Mouse (Mus musculus) liver (tissue): ENCODE data around the gene Spata45.
"Not testable (repeated sequence)": the region's sequence is repeated elsewhere in the genome, so short reads cannot be mapped to it uniquely, and the experiment has no call there.

Experiments used
- DNase-seq: peaks from one replicate; pipeline ENCODE4 v3.0.0-alpha.2; 2020; ENCODE audit warnings: mixed read lengths

Spata45 gene

DNA sequence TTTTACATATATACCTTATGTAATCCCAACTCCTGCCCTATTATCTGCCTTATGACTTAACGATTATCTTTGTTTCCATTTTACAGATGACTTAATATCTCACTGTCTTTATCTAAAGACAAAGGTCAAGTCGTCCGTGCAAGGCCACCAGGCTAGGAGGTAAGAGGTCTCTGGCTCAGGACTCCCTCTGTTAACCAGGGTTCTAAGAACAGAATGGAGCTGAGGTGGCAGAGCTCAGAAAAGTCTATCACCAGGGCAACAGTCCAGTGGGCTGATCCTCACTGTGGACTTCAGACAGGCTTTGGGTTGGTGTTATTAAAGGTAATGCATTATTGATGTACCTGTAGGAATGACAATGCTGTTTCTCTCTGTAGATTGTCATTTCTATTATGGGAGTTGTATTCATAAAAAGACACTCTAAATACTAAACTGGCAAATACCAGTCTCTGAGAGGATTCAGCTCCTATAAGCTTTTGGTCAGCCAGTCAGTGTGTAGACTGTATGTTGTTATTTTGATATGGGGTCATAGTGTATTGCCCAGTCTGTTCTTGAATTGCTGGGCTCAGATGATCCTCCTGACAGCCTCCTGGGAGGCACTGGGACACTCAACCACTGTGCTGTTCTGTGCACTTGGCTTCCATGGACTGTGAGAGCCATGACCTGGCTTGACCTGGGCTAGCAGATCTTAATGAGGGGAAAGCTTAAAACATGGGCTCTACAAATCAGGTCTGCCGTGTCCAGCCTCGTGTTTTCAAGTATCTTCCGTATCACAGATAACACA is at the start of gene Spata45:
Spata45 (plus strand) TSS at position 86 of the 781 bp plus-strand sequence.
- DNase-seq, result no peak

DNA sequence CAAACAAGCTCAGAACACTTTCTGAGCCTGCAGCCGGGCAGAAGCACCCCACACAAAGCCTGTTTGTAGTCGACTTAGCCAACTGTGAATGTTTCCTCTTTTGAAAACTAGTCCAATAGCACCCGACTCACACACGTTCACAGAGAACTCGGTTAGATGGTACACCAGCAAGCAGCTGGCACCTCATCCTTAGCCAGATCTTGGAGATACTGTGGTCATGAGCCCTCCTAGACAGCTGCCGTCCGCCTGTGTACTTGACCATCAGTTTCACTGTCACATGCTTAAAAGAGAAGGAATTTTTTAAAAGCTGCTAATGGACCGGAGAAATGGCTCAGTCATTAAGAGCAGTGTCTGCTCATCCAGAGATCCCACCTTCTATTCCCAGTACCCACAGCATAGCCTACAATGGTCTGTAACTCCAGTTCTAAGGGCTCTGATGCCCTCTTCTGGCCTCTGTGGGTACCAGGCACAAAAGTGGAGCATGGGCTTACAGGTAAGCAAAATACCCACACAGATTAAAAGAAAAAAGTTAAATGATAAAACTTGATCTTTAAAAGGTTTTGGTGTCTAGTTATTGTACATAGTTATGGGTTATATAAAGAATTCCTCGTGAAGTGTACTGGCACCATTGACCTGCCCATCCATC is 46.9 kb upstream of the Spata45 start:
- no peak for DNase-seq

DNA sequence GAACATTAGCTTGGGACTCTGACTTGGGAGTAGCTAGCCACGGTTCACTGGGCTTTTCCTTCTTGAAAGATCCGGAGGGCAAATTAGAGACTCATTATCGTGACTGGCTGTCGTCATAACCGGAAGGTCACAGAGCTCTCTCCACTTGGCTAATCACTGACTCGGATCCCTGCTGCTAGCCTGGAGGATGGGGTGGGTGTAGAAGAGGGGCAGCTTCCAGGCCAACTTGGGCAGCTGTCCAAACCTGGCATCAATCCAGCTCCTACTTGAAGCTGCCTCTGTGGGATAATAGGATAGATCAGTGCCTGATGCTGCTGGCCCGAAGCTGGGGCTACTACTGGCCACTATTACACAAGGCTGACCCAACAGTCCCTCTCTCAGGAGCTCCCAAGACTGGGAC is 40.9 kb upstream of the Spata45 start:
- DNase-seq, result no peak

DNA sequence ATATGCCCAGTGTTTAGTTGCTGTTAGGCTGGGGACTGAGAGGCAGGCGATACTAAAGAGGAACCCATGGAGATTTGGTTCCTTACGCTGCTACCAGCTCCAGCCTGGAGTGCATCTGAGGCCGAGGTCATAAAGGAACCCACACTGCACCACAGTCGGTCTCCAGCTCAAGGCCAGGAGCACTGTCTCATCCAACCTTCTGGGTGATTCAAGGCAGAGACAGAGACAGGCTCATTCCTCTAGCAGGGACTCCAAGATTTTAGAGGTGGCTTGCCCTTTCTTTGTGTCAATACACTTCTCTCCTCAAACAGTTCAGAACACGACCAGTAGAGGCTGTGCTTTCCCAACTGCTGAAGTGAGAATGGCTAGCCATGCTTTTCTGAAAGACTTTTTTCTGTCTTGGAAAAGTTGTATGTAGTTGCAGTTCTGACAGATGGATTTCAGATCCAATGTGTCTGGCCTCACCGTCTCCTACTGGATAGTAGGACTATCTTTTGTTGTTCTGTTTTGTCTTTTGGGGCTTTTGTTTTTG is 40.0 kb upstream of the Spata45 start:
- DNase-seq, result no peak

DNA sequence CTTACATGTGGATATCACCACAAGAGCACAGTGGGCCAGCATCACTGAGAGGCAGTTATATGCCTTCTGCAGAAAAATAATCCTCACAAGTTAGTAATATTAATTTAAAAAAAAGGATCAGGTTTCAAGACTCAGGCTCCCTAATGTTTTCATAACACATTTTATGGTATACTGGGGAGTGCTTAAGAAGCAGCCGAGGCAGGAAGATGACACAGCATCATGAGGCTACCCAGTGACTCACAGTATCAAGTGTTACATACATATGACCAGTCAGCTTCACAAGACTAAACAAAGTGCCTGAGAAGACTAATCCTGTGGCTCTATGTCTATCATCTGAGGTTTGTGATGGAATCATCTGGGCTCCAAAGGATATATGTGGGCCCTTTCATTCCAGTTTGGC is 38.4 kb upstream of the Spata45 start:
- DNase-seq, result no peak

DNA sequence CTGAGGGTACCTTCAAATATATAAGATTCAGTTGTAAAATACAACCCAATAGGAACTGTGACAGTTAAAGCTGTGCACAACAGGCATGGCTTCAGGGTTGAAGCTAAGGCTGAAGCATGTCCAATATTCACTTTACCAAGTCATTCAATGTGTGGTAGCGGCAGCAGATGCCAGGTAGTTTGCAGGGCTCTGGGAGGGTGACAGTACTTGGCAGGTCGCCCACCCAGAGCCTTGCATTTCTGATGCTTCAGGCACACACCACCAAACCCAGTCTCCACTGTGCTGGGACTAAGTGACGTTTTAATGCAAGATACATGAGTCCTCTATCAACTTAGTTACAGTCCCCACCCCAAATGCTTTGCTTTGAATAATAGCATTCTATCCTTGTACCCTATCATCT is 35.8 kb upstream of the Spata45 start:
- DNase-seq, result no peak

DNA sequence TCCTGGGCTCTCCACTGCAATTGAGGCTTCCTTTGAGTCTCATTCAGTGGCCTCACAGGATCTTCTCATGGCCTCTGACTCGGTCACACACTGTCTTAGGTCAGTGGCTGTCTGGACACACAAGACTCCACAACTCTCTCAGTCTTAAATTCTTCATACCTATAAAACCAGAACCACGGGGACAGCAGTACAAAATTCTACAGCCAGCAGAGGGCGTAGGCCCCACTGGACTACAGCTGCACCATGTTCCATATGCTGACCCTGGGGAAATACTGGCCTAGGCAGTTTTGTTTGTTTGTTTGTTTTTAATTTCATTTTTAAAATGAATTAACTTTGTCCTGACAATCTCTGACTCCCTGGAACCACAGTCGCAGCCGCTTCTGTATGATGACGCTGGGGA is 34.2 kb upstream of the Spata45 start:
- peak; percentile 13 for DNase-seq

DNA sequence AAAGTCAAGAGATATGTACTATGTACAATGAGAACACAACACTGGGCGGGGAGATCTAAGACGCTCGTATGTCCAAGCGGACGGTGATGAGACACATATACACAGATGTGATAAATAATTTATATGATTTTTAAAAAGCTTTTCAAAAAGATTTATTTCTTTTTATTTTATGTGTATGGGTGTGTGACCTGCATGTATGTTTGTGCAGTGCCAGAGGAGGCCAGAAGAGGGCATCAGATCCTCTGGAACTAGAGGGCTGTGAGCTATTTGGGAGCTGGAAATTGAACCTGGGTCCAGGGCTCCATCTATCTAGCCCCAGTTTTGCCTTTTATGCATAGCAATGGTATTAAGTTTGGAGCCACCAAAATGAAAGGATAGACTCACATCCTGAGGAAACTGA is 27.7 kb upstream of the Spata45 start:
- peak; percentile 17 for DNase-seq

DNA sequence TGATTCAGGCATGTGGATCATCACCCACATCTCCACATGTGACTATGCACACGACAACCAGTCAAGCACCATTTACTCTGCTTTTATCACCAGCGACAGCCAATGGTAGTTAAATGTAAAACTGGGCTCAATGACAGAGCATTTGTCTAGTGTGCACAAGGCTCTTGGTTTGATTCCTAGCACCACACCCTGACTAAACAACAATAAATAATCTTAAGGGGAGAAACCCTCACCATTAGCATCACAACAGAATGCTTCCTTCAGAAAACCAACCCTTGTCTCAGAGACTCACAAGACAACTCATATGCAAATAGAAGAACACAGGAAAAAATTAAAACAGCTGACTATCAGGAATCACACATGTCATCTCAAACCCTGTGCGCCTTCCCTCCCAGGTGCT is 22.2 kb upstream of the Spata45 start:
- DNase-seq, result no peak

DNA sequence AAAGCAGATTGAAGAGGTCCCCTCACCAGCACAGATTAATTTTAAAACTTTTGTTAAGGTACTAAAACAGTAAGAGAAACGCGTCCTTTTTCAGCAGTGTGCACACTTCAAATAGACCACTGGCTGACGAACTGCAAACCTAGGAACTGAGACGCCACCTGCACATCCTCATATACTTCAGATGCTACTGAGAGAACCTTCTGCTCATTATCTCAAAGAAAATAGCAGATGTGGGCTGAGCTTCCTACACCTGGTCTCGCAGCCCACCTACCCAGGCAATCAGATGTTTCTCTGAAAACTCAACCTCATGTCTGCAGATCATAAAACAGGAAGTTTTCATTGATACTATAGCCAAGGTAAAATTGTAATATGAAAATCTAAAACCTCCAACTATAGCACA is 16.6 kb upstream of the Spata45 start:
- DNase-seq, result no peak

DNA sequence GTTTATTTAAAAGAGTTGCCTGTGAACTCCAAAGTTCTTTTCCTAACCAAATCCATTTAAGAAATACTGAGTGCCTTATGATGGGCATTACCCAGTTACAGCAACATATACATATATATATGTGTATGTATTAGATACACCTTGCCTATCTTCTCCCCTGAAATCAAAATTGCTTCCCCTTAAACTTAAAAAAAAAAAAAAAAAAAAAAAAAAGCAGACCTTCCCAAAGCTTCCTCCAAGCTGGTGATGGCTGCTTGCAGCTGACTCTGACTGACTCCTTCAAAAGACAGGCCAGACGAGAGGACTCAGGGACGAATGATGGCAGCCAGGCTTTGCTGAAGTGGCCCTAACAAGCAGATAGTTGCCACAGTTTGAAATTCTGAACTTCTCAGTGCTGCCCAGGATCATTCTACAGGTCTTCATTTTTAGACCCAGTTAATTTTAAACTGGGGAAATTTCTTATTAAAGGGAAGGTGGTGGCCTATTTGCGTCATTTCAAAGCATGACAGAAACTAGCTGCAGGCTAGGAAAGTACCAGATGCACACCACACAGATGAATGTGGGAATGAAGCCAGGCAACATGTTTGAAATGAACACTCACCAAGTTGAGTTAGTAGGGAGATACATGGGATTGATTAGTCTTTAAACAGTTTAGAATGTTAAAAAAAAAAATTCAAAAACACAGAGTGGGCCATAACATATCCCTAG is 16.1 kb upstream of the Spata45 start:
- no peak for DNase-seq

DNA sequence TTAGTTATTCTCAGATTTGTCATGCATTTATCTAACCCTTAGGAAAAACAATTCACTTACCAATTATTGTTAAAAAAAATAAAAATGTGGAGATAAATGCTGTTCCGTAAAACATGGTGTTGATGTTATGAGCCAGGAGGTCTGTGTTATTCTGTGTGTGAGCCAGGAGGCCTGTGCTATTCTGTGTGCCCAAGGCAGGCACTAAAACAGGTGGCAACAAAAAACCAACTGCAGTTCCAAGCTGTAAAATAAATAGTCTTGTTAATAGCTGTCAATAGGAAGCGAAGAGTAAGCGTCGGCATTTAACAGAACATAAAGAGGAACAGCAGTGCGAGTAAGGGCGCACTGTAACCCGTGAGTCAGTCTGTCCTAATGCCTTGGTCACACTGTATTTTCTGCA is 15.4 kb upstream of the Spata45 start:
- no peak for DNase-seq

DNA sequence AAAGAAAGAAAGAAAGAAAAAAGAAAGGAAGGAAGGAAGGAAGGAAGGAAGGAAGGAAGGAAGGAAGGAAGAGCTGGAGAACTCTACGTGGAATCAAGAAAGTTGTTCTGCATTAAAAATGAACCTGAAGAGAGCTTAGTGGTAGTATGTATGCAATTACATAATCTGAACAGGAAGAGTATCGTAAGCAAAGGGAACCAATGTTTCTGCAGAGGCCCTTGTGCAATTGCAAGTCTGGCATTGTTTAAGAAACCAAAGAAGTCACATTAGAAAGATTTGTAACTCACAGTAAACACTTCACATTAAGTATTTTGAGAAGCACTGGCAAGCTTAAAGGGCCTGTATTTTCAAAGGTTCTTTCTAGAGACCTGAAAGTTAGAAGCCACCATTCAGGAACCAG is 13.3 kb upstream of the Spata45 start:
- DNase-seq, result no peak

DNA sequence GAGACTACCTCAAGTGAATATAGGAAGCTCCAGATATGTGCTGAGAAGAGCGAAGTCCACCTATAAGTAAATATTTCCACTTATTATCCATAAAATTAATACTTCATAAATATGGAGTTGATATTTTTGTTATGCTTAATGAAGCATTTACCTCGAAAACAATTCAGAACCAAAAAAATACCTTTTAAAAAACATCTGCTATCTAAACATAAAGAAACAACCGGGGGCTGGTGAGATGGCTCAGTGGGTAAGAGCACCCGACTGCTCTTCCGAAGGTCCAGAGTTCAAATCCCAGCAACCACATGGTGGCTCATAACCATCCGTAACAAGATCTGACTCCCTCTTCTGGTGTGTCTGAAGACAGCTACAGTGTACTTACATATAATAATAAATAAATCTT is 12.6 kb upstream of the Spata45 start:
- not testable (repeated sequence) for DNase-seq

DNA sequence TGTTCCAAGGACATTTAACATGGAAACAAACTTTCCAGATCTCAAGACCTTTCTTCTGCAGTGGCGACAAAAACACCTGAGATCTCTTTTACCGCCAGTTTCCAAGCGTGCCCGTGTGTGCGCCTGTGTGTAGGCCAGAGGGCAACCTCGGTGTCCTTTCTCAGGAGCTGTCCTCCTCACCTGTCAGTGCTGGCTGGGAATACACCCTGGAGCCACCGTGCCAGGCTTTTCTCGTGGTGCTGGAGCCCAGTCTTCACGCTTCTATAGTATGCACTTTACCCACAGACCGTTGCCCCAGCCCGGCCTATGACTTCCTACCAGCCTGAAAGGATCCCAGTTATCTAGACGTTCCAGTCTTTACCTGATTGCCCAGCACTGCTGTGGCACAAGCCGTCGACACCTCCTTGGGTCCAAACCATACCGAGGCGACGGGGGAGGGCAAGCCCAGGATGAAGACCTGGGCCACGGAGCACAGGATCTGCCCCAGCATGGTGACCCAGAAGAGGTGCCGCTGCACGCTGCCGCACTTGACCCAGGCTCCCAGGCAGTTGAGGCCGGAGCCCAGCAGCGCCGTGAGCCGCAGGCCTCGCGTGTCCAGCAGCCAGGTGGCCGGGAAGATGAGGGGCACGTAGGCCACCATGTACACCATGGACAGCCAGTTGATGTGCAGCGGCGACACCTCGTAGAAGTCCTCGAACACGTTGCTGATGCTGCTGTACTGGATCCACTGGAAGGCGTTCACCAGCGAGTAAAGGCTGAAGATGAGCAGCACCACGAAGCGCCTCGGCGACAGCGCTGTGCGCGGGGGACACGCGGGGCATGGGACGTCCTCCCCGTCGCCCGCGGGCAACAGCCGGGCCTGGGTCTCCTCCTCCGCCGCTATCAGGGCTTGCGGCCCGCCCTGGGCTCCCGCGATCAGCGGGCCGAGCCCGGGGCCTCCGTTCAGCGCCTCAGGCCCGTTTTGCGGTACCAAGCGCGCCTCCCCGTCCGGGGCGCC is 11.1 kb upstream of the Spata45 start:
- DNase-seq, result peak; percentile 48

DNA sequence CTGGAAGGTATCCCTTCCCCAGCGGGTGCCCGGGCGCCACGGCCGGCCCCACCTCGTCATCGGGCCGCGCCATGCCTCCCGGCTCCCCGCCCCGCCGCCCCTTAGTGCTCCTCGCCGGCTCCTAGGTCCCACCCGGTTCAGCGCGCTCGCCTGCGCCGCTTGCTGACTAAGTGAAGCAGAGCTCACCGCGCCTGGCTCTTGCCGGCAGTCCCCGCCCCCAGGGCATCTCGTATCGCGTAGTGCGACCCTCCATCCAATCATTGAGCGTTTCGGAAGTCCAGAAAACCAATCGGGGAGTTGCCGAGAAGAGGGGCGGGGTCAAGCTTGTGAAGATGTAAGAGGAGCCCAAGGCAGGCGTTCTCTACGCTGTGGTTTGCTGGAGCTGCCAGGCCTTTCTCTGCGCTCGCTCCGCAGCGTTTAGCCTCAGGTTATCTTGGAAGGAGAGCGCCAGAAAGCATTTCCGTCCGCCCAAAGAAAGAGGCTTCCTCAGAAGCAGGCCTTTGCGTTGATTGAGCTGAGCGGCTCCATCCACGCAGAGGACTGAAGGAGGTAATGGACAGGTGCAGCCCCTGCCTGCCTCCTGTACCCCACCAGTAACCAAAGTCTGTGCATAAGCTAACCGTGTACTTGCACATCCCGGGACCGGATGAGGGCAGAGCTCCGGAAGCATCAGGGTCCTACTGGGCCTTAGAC is 10.3 kb upstream of the Spata45 start, which contains the start of gene Flvcr1:
Flvcr1 (minus strand) TSS at position 138 of the 693 bp plus-strand sequence.
- DNase-seq, result peak; percentile 99

DNA sequence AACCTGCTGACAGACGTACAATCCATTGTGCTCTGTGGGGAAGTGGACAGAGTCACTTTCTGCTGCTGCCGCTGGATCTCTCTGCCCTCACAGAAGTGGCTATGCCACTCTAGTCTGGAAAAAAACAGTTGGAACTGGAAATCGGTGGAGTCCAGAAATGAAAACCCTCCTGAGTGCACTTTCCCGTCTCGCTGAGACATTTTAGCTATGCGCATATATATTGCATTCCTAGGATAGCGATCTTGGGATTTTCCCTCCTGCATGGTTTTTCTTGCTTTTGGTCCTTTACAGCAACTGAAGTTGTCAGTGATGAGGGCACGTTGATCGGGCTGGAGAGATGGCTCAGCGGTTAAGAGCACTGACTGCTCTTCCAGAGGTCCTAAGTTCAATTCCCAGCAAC is 6.3 kb upstream of the Spata45 start:
- no peak for DNase-seq

DNA sequence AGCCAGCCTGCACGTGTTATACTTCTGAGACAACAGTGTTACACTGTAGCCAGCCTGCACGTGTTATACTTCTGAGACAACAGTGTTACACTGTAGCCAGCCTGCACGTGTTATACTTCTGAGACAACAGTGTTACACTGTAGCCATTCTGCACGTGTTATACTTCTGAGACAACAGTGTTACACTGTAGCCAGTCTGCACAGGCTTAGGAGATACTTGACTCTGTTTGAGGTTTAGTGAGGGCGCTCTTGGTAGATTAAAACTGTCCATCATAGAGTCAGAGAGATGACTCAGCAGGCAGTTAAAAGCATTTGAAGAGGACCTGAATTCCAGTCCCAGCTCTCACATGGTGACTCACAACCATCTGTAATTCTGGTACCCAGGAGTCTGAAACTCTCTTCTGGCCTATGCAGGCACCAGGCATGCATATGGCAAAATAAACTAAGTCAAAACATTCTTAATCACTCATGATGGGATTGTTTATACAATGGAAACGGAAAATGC is 5.5 kb upstream of the Spata45 start:
- DNase-seq, result not testable (repeated sequence)

DNA sequence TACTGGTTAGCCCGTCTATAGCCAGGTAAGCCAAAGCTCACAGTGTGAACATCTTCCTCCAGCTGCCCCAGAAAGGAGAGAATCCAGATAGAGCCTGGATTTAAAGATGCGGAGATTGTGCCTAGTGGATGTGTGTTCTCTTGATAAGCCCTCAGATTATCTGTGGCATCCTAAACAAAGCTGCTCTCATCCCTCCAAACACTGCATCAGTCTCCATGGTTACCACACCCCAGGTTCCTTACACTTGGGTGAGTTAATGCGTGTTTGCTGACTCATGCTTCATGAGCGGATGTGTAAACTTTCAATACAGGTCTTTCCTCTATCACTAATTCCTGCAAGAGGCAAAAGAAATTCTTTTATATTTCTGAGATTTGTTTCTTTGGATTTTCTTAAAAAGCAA is 790 bp upstream of the Spata45 start:
- DNase-seq, result no peak

DNA sequence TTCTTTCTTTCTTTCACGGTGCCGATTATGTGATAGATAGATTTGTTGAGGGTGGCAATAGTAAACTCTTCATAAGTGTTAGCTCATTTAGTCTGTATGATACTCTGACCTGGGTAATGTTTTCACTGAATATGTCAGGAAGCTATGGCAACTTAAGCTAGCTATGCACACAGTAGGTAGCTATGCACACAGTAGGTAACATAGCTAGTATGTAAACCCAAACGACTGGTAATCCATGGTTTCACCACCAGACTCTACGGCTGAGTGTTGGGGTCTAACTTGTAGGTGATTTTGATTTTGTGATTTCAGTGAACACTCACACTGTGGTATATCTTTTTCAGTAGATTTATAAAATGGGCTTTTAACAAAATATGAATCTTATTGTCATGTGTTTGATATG is 1.6 kb downstream of the Spata45 start:
- DNase-seq, result no peak

DNA sequence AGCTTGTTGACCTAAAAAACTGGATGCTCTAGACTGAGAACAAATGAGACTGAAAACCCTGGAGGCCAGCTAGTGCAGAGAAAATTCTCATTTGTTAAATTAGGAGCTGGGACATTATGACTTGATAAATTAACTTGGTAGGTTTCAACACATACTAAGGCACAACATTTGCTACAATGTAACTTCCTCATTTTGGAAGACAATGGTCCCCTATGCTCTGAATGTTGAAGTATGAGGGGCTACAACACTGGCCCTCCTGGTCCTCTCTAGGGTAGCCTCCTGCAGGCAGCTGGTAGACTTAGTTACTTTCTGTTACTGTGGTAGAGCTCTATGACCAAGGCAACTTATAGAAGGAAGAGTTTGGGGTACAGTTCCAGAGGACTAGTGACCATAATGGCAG is 4.9 kb downstream of the Spata45 start:
- DNase-seq, result no peak

DNA sequence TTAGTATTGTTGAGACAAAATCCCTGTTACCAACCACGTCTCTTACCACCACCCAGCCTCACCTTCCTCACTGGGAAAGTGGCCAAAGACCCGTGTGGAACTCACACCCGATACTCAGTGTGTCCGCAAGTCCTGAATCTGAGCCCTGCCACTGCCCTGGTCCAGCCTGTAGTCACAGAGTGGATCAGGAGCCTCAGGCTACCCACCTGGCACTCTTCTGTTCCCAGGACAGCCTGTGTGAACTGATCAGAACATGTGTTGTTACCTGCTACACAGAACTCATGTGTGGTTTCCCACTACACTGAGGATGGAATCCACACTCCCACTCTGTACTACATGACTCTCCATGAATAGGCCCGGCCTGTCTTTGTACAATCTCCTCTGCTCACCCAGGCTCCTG is 5.7 kb downstream of the Spata45 start:
- DNase-seq, result no peak
